Mouse (Mus musculus) gastrocnemius, adult 8-10 months (tissue): ENCODE data around the gene Otud3. TPM values are rescaled to one million over a fixed set of nuclear protein-coding genes. Genes with fewer than 3 reads are reported as not detected.
A peak's percentile ranks its signal among the peaks of the same experiment; 100 is the strongest.
"Not testable (repeated sequence)": the region's sequence is repeated elsewhere in the genome, so short reads cannot be mapped to it uniquely, and the experiment has no call there.

Experiments
- DNase-seq, 2 experiments: peaks; one replicate each; pipeline ENCODE4 v3.0.0; 2022; ENCODE audit warnings: low spot score in 2 of 2
- total RNA-seq, 4 experiments: library from RNA; stranded (reverse); gene quantifications; 2 replicates each; pipeline ENCODE4 v1.2.4; 2022

Gene Otud3
- 10 to 100 TPM; 16.6 to 22.7 (median 19.5) TPM for total RNA-seq

- peak; percentile 95 for DNase-seq
Measured at GRCm38 (mm10) chr4:138913797-138914196, at the start of gene Otud3. Gene Otud3, minus strand, starts transcription at chr4:138913945.

- no peak for DNase-seq
Measured at GRCm38 (mm10) chr4:138962719-138963118, 49.0 kb upstream of the Otud3 start.

DNA sequence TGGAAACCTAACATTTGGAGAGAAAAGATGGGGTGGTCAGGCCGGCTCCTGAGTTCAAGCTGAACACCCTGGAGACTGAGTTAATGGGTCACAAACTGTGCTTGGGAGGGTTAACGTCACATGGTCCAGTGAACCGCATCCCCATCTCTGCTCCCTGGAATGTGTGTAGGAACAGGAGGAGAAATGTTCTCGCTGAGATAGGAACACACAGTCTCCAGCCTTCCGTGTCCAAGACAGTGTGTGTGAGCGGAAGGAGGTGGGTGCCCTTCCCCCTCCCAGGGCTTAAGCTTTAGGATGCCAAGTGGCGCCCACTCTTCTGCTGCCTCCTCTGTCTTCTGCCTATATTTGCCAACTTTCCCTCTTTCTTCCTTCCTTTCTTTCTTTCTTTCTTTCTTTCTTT is 46.2 kb upstream of the Otud3 start:
- no peak for DNase-seq

DNA sequence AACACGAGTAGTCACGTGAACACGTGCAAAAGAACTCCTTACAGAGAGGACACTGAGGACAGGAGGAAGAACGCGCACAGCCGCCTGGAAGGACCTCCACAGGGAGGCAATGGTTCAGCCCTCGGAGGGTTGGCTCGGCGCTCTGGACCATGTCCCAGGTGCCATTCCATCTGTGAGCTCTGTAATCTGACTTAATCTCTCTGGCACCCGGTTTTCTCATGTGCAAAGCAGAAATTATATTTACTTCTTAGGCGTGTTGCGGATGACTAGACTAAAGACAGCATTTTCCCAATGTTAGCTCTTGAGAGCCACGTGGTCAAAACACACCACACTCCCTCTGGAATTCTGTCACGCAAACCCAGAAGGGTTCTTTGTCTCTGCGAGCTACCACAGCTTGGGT is 45.4 kb upstream of the Otud3 start:
- no peak for DNase-seq

GRCm38 (mm10) chr4:138958612-138959011 is 44.9 kb upstream of the Otud3 start:
- no peak for DNase-seq

GRCm38 (mm10) chr4:138948257-138948656 is 34.5 kb upstream of the Otud3 start:
- DNase-seq = no peak

- DNase-seq = peak; percentile 67 to 70
Measured at GRCm38 (mm10) chr4:138943730-138944129, 30.0 kb upstream of the Otud3 start.

DNA sequence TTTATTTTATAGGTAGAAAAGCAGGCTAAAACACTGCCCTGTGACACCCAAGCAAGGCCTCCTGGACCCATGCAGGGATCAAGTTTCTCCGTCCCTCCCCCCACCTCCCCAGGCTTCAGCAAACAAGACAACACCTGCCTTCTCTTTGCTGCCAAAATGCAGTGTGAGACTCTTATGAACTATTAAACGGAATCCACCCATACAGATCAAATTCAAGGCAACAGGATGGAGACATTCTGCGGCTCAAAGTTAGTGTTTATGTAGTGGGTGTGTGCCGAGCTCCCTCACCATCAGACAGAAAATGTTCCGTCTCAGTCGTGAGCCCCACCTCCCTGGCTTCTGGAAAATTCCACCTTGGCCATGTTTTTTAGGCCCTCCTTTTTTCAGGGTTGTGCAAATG is 28.2 kb upstream of the Otud3 start:
- no peak for DNase-seq

GRCm38 (mm10) chr4:138941401-138941800 is 27.7 kb upstream of the Otud3 start:
- no peak for DNase-seq

DNA sequence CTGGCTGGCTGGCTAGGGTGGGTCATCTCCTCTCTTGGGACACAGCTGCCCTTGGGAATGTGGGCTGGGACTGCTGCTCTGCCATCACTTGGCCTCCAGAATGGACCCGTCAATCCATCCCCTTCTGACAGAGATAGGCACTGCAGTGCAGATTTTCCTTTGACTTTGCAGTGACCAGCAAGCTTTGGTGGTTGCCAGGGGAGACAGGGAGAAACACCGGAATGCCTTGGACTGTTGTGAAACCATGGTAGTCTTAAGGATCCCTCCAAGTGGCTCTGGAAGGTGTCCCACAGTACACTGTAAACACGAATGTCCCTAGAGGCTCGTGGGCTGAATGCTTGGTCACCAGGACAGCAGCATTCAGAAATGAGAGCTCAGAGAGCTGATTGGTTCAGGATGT is 25.7 kb upstream of the Otud3 start:
- DNase-seq = no peak

DNA sequence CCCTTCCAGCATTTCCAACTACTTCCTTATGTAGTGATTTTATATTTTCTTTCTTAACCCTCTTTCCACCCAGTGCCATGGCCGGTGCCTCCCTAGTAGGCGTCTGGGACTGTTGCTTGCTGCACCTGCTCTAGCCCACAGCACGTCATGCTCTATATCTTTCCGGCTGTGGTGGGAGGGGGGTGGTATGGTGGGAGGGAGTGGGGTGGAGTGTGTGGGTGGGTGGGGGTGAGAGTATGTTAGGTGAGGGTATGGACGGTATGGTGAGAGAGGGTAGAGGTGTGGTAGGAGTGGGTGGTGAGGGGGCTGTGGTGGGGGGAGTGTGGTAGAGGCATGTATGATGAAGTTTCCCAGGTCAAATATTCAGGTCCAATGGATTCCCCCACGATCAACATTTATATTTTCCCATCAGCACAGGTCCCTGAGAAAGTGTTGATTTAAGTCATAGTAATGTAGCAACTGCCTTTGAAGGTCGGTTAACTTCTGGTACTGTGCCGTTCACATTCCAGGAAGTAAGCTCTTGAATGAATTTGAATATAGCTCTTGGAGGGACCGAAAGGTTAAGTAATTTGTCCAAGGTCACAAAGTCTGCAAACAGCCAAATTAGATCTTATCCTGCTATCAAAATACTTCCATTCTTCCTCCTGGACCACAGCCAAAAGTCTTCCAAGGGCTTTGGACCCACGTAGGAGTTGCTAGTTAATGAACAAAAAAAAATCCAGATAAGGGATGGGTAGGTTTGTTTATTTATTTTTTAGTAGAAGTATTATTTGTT is 24.9 kb upstream of the Otud3 start:
- DNase-seq = no peak

GRCm38 (mm10) chr4:138934456-138935145 is 20.9 kb upstream of the Otud3 start:
- no peak for DNase-seq

DNA sequence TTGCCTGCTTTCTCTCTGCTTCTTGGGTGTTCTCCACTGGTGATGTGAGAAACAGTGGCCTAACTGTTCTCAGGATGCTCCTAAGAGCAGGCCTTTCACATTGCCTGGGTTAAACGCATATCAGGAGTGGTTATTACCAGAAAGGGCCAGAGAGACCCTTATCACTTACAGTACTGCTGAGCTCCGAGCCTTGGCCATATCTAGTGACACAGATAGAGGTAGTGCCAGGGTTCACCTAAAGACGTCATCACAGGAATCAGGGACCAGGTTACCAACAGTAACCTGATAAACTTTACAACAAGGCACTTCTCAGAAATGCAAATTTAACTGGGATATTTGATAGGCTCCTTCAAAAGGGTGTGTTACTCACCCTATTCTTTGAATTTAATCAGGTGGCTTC is 20.1 kb upstream of the Otud3 start:
- no peak for DNase-seq

GRCm38 (mm10) chr4:138925561-138925960 is 11.8 kb upstream of the Otud3 start:
- DNase-seq = no peak

DNA sequence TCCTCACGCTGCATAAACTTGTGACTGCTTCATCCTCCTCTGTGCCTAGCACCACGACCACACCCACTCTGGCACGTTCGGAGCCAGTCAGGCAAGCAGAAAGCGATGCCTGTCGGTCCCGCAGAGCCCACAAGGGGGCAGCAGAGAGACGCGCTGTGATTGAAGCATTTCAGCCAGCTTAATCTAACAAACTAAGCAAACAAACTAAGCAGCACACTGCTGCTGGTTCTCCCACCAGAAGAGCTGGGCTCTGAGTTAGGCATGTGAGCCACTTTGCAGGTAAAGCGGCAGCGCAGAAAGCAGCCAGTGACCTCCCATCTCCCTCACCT is 8.3 kb upstream of the Otud3 start:
- peak; percentile 94 to 98 for DNase-seq

DNA sequence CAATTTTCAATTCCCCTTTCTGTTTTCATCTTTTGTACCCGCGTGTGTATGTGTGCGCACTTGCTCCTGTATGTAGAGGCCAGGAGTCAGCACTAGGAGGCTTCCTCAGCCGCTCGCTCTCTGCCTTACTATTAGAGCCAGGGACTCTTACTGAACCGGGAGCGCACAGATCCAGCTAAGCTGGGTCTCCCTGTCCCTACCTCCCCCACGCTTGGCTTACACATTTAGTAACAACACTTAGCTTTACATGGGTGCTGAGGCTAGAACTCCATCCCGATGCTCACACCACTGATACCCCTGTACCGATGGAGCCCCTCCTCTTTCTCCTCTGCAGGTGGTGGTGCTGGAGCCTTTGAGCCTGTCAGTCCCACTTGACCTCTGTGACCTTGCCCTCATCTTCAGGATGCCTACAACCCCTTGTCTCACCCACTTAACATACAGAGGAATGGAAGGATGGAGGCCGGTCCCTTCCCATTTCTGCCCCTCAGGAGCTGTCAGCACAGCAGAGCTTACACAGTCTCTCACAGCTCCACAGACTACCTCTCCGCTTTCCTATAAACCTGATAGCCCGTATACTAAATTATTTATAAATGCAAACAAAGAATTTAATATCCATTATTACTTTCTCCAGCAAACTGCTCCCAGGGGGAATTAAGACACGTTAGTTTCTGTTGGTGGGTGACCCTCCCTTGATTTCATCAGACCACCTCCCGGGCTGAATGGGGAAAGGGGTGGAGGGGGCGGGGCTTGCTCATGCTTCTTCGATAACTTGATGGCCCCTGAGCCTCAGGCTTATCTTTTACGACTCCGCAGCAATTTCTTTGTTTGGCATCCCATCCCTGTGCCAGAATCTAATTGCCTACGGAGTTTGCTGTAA is 7.7 kb upstream of the Otud3 start:
- no peak for DNase-seq

GRCm38 (mm10) chr4:138917282-138917681 is 3.5 kb upstream of the Otud3 start:
- DNase-seq = no peak

GRCm38 (mm10) chr4:138913141-138913787 is 481 bp downstream of the Otud3 start:
- DNase-seq = peak in 1 of 2 experiments; percentile 10

DNA sequence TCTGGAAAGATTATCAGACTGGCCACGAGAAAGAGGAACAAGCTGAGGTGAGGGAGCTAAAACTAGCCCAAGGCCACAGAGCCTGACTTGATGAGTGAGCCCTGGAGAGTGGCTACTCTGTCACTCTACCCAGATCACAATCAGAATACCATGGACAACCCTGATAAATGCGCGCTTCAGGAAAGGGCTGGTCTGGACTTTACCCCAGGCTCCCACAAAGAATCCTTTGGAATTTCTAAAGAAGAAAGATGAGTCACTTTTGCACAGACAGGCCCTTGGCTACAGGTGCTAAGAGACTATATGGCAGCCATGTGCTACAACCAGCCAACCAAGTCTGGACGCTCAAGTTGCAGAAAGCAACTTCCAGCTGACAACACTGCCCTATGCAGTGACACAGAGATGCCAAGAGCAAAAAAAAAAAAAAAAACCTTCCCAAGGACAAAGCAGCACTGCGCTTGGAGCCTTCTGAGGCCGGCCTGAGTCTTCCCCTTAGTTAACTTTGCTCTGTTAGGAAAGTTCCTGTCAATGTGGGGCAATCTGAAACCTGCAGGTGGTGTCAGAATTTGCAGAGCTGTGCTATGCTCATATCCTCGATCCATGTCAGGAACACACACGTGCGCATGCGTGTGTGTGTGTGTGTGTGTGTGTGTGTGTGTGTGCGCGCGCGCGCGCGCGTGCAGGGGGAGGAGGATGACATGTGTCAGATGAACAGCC is 8.0 kb downstream of the Otud3 start:
- DNase-seq = no peak

DNA sequence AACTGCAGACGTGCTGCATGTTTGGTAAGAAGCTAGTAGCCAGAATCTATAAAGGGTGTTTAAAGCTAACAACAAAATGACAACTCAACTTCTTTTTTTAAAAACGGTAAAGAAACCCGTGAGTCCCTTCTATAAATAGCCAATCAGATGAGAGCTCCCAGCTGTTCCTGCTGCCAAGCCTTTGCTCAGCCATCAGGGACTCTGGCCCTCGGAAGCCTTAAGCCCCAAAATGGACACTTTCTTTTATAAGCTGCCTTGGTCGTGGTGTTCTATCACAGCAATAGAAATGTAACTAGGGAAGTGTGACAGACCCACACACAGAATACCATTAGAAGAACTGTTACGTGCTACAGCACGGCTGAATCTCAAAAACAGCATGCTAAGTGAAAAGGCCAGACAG is 14.4 kb downstream of the Otud3 start:
- no peak for DNase-seq

DNA sequence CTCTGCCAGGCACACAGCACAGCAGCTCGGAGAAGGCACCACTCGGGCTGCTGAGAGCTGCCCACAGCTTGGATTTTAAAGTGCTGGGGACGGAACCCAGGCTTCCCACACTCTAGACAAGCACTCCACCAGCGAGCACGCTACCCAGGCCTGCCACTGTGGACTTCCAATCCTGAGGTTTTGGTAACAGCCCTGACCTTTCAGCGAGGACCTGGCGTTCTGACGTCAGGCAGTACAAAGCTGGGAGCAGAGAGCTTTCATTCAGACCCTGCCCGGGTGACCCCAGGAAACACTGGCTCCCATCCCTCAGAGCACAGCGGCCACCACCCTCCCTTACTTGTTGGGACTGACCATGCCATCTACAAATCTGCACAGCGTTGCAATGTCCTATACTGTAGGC is 20.0 kb downstream of the Otud3 start:
- not testable (repeated sequence) for DNase-seq
